Mouse (Mus musculus): Measurements from ENCODE around the gene Rnf24.

DNA sequence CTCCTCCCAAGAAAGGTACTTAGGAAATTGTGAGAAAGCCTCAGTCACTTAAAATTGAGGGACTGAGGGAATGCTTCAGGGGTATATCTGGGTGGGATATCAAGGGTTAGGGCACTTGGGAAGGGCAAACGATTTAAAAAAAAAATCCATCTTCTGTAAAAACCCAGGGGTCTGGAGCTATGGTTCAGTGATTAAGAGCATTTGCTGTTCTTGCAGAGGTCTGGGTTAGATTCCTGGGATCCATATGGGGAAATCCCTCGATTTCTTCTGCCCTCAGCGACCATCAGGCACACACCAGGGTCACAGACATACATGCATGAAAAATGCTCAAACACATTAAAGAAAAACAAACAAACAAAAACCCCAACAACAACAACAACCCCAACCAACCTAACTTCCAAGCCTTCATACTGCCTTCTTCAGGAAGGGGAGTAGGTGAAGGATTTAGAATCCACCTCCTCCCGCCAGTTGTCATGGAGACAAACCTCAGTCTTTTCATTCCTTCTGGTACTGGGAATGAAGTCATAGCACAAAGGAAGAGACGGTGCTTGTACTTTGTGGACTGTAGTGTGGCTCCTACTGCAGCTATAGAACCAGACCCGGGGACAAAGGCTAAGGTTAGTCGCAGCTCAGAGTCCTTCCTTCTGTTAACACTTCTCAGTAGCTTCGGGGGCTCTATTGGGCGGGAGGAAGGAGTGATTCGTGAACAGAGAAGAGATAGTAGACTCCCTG lies 91.0 kb downstream of the Rnf24 start:
- no peak for TF ChIP-seq UBTF (IDR thresholded peaks at IDR 0.05; ENCODE audit: low read depth, low read length)
- TF ChIP-seq CHD2 (IDR thresholded peaks at IDR 0.05; ENCODE audit: low read length) = no peak
- no peak for TF ChIP-seq CTCF (conservative IDR thresholded peaks at IDR 0.05 in 1 of 2, IDR thresholded peaks at IDR 0.05 in 1 of 2; ENCODE audit: low read depth in 2 of 2, low read length in 2 of 2)
- no peak for TF ChIP-seq SIN3A (IDR thresholded peaks at IDR 0.05; ENCODE audit: low read length)
- no peak for TF ChIP-seq E2F4 (IDR thresholded peaks at IDR 0.05; ENCODE audit: insufficient replicate concordance, low read depth, low read length)
- TF ChIP-seq POLR2A (IDR thresholded peaks at IDR 0.05; ENCODE audit: low read depth, low read length) = no peak
- no peak for TF ChIP-seq MAX (IDR thresholded peaks at IDR 0.05; ENCODE audit: low read length)
